Comparison of ENCODE assay signal across 26 mouse cellular contexts in the genomic region with DNA sequence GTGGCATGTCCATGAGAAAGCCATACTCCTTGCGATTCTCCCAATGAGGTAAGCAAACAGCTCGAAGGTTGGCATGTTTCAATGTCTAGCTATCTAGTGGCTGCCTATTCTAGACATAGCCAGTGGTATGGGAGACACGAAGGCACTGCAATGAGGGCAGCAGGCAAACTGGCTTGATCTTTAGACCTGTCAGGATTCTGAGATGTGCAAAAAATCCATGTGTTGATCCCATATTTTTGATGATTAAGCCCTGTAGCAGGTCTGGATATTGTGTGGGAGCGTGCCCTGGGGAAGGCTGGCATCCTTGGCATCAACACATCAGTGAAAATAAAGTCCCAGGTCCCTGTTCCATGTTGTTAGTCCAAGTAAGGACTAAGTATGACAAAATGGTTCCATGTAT. TPM values are rescaled to one million over a fixed set of nuclear protein-coding genes. Genes with fewer than 3 reads are reported as not detected.
DNase-seq lines count a peak whose midpoint lies in the region; ATAC-seq and TF ChIP-seq lines count a peak whose summit lies in the region.
"Had no signal": no experiment of that assay in that cellular context is flagged by ENCODE, and none has a peak within 500 bp of the region (broad histone marks: within the 10 kb centered on the region; RNA-seq: fewer than 3 reads in every experiment).

No protein-coding gene starts in this region.

- no peak overlapping the region for H3K4me3 ChIP-seq in gastrocnemius, adult 2 months
- H3K4me3 ChIP-seq in heart, embryonic 10.5 days: no peak overlapping the region
- no peak overlapping the region for H3K4me3 ChIP-seq in midbrain, embryonic 11.5 days (ENCODE audit: low read depth, low read length)
- no peak overlapping the region for H3K4me3 ChIP-seq in midbrain, postnatal 0 days (ENCODE audit: low read depth, low read length)
- H3K4me3 ChIP-seq: embryonic facial prominence, embryonic 13.5 days; embryonic facial prominence, embryonic 15.5 days; erythroblast, embryonic 14.5 days; forebrain, embryonic 10.5 days; forebrain, embryonic 12.5 days had no signal

- H3K27ac ChIP-seq in gastrocnemius, adult 2 months: peak overlapping the region; percentile 76; the same call in 1 of the 2 replicates
- H3K27ac ChIP-seq in heart, embryonic 10.5 days: no peak overlapping the region
- H3K27ac ChIP-seq in midbrain, embryonic 11.5 days (ENCODE audit: low read depth, low read length): no peak overlapping the region
- no peak overlapping the region for H3K27ac ChIP-seq in midbrain, postnatal 0 days (ENCODE audit: low read depth, low read length)
- H3K27ac ChIP-seq: embryonic facial prominence, embryonic 13.5 days; embryonic facial prominence, embryonic 15.5 days; forebrain, embryonic 10.5 days; forebrain, embryonic 12.5 days had no signal

- ATAC-seq in midbrain, embryonic 11.5 days (ENCODE audit: low FRiP score): no peak
- no peak for ATAC-seq in midbrain, postnatal 0 days (ENCODE audit: low FRiP score)
- ATAC-seq: forebrain, embryonic 14.5 days; forebrain, embryonic 16.5 days had no signal

- 92% methylated on average over 4 of the region's 4 CpGs for whole genome bisulfite sequencing in heart, embryonic 10.5 days
- 91% methylated on average over 4 of the region's 4 CpGs for whole genome bisulfite sequencing in midbrain, embryonic 11.5 days
- 97% methylated on average over 4 of the region's 4 CpGs for WGBS in midbrain, postnatal 0 days

- H3K36me3 ChIP-seq in heart, embryonic 10.5 days: peaks cover 98% of the 10 kb centered on the region
- peaks cover 14% of the 10 kb centered on the region for H3K36me3 ChIP-seq in midbrain, embryonic 11.5 days (ENCODE audit: control insufficient read depth, insufficient read depth, low read length)
- peaks cover 25% of the 10 kb centered on the region for H3K36me3 ChIP-seq in midbrain, postnatal 0 days (ENCODE audit: insufficient read depth, low read length)

- intact Hi-C loops in gastrocnemius, adult 2 months (cut with DNase I): no loop called here
- intact Hi-C loops in heart, postnatal 14 days (cut with DNase I): no loop called here

- no peaks in the 10 kb centered on the region for H3K9me3 ChIP-seq in heart, embryonic 10.5 days
- H3K9me3 ChIP-seq in midbrain, embryonic 11.5 days (ENCODE audit: control insufficient read depth, low read length): no peaks in the 10 kb centered on the region
- no peaks in the 10 kb centered on the region for H3K9me3 ChIP-seq in midbrain, postnatal 0 days (ENCODE audit: low read length)
- H3K9me3 ChIP-seq: embryonic facial prominence, embryonic 13.5 days; embryonic facial prominence, embryonic 15.5 days; forebrain, embryonic 10.5 days; forebrain, embryonic 12.5 days had no signal

- H3K27me3 ChIP-seq in heart, embryonic 10.5 days (ENCODE audit: insufficient read depth, poor library complexity, severe bottlenecking): no peaks in the 10 kb centered on the region
- no peaks in the 10 kb centered on the region for H3K27me3 ChIP-seq in midbrain, embryonic 11.5 days (ENCODE audit: control insufficient read depth, insufficient read depth, low read length)
- H3K27me3 ChIP-seq in midbrain, postnatal 0 days (ENCODE audit: insufficient read depth, low read length): no peaks in the 10 kb centered on the region
- H3K27me3 ChIP-seq: embryonic facial prominence, embryonic 13.5 days; embryonic facial prominence, embryonic 15.5 days; forebrain, embryonic 12.5 days had no signal

- TF ChIP-seq CTCF in gastrocnemius, adult 2 months (IDR thresholded peaks at IDR 0.05): no peak
- TF ChIP-seq CTCF in midbrain, postnatal 0 days (IDR thresholded peaks at IDR 0.05): no peak

- H3K9ac ChIP-seq in midbrain, embryonic 11.5 days (ENCODE audit: low read length): no peak overlapping the region
- no peak overlapping the region for H3K9ac ChIP-seq in midbrain, postnatal 0 days (replicated peaks; ENCODE audit: low read length, poor library complexity, severe bottlenecking)
- H3K9ac ChIP-seq: embryonic facial prominence, embryonic 13.5 days; embryonic facial prominence, embryonic 15.5 days; forebrain, embryonic 12.5 days had no signal

- H3K4me1 ChIP-seq in heart, embryonic 10.5 days: no peaks in the 10 kb centered on the region
- no peaks in the 10 kb centered on the region for H3K4me1 ChIP-seq in midbrain, embryonic 11.5 days (ENCODE audit: control insufficient read depth, insufficient read depth, low read length)
- H3K4me1 ChIP-seq in midbrain, postnatal 0 days (ENCODE audit: insufficient read depth, low read length): no peaks in the 10 kb centered on the region
- H3K4me1 ChIP-seq: embryonic facial prominence, embryonic 13.5 days; embryonic facial prominence, embryonic 15.5 days; forebrain, embryonic 10.5 days; forebrain, embryonic 12.5 days had no signal

- H3K4me2 ChIP-seq in midbrain, embryonic 11.5 days: no peak overlapping the region
- no peak overlapping the region for H3K4me2 ChIP-seq in midbrain, postnatal 0 days (ENCODE audit: low read depth, low read length, poor library complexity, severe bottlenecking)
- H3K4me2 ChIP-seq: embryonic facial prominence, embryonic 13.5 days; embryonic facial prominence, embryonic 15.5 days; forebrain, embryonic 12.5 days had no signal

- no peak for DNase-seq in gastrocnemius, adult 2 months
- no peak for DNase-seq in gastrocnemius, postnatal 25 days
- peak; percentile 68 for DNase-seq in heart, embryonic 10.5 days (ENCODE audit: low spot score)
- no peak for DNase-seq in heart, postnatal 14 days
- peak; percentile 44 for DNase-seq in midbrain, embryonic 11.5 days (ENCODE audit: low spot score, missing footprints)
- DNase-seq in midbrain, postnatal 0 days (ENCODE audit: low spot score): no peak
- DNase-seq: adrenal gland, adult 2 months; adrenal gland, postnatal 10 days; adrenal gland, postnatal 25 days; cerebellum, adult 11-12 months; cerebellum, adult 8-10 months; cerebellum, adult 9-11 months; cerebellum, postnatal 14 days; cerebellum, postnatal 36 days; embryo, embryonic 11 days had no signal

RNA-seq across cellular contexts. Expression of a gene that starts 11.3 kb away (rescaled TPM):
- total RNA-seq in gastrocnemius, adult 2 months (2021): 100 to 1,000 TPM; 254 to 341 TPM
- 100 to 1,000 TPM; 322 to 325 TPM for total RNA-seq in gastrocnemius, postnatal 25 days (2021)
- 380 and 484 TPM in 2 replicates for polyA plus RNA-seq in heart, embryonic 10.5 days (2016; fragmentation: Nextera tagmentation; extraction: Ambion mirVana)
- 100 to 1,000 TPM; 516 to 524 TPM for total RNA-seq in heart, postnatal 14 days (2021)
- polyA plus RNA-seq in midbrain, embryonic 11.5 days (2014; fragmentation: Nextera tagmentation; extraction: Ambion mirVana): 371 and 375 TPM in 2 replicates
- 408 and 463 TPM in 2 replicates for total RNA-seq in midbrain, postnatal 0 days (2014; rRNA removed)
- 608 and 638 TPM in 2 replicates for polyA plus RNA-seq in midbrain, postnatal 0 days (2015; fragmentation: Nextera tagmentation; extraction: Ambion mirVana)

RNA-seq across cellular contexts. Expression of a gene that starts 17.1 kb away (rescaled TPM):
- 1 to 10 TPM; 3.1 to 4.7 TPM for total RNA-seq in gastrocnemius, adult 2 months (2021)
- total RNA-seq in gastrocnemius, postnatal 25 days (2021): 1 to 10 TPM; 3.2 to 4.1 TPM
- polyA plus RNA-seq in heart, embryonic 10.5 days (2016; fragmentation: Nextera tagmentation; extraction: Ambion mirVana): 47.3 and 53.4 TPM in 2 replicates
- 1 to 10 TPM; 5.1 to 5.5 TPM for total RNA-seq in heart, postnatal 14 days (2021)
- polyA plus RNA-seq in midbrain, embryonic 11.5 days (2014; fragmentation: Nextera tagmentation; extraction: Ambion mirVana): 37.1 and 38.1 TPM in 2 replicates
- 6.4 and 7.3 TPM in 2 replicates for total RNA-seq in midbrain, postnatal 0 days (2014; rRNA removed)
- 9.0 and 9.1 TPM in 2 replicates for polyA plus RNA-seq in midbrain, postnatal 0 days (2015; fragmentation: Nextera tagmentation; extraction: Ambion mirVana)

RNA-seq across cellular contexts. Expression of a gene that starts 29.0 kb away (rescaled TPM):
- total RNA-seq in gastrocnemius, adult 2 months (2021): 10 to 100 TPM; 18.0 to 20.7 TPM
- 10 to 100 TPM; 22.2 to 31.3 TPM for total RNA-seq in gastrocnemius, postnatal 25 days (2021)
- 0.43 and 0.51 TPM in 2 replicates for polyA plus RNA-seq in heart, embryonic 10.5 days (2016; fragmentation: Nextera tagmentation; extraction: Ambion mirVana)
- 10 to 100 TPM; 27.7 to 34.9 TPM for total RNA-seq in heart, postnatal 14 days (2021)
- 0.12 TPM in 1 of 2 replicates, not detected in the other for polyA plus RNA-seq in midbrain, embryonic 11.5 days (2014; fragmentation: Nextera tagmentation; extraction: Ambion mirVana)
- 0.85 and 1.7 TPM in 2 replicates for total RNA-seq in midbrain, postnatal 0 days (2014; rRNA removed)
- polyA plus RNA-seq in midbrain, postnatal 0 days (2015; fragmentation: Nextera tagmentation; extraction: Ambion mirVana): 1.3 and 1.6 TPM in 2 replicates
- total RNA-seq: common myeloid progenitor, adult 5-6 weeks; MEL had no signal
- polyA plus RNA-seq: C2C12; embryonic facial prominence, embryonic 11.5 days; erythroblast, embryonic 14.5 days had no signal

RNA-seq across cellular contexts. Expression of a gene that starts 56.4 kb away (rescaled TPM):
- total RNA-seq in gastrocnemius, adult 2 months (2021): 1 to 10 TPM; 3.4 to 5.1 TPM
- 1 to 10 TPM; 2.9 to 3.8 TPM for total RNA-seq in gastrocnemius, postnatal 25 days (2021)
- 4.1 and 4.6 TPM in 2 replicates for polyA plus RNA-seq in heart, embryonic 10.5 days (2016; fragmentation: Nextera tagmentation; extraction: Ambion mirVana)
- 1 to 10 TPM; 3.0 to 3.3 TPM for total RNA-seq in heart, postnatal 14 days (2021)
- polyA plus RNA-seq in midbrain, embryonic 11.5 days (2014; fragmentation: Nextera tagmentation; extraction: Ambion mirVana): 4.6 and 5.8 TPM in 2 replicates
- total RNA-seq in midbrain, postnatal 0 days (2014; rRNA removed): 4.0 and 6.1 TPM in 2 replicates
- 3.1 TPM in 2 replicates for polyA plus RNA-seq in midbrain, postnatal 0 days (2015; fragmentation: Nextera tagmentation; extraction: Ambion mirVana)
- polyA plus RNA-seq: erythroblast, embryonic 14.5 days had no signal

RNA-seq across cellular contexts. Expression of a gene that starts 56.7 kb away (rescaled TPM):
- total RNA-seq in gastrocnemius, adult 2 months (2021): under 1 TPM; 0.45 to 0.64 TPM
- 1 to 10 TPM in 1 of 2 experiments, under 1 TPM in 1; 1.00 to 1.2 TPM for total RNA-seq in gastrocnemius, postnatal 25 days (2021)
- 1.1 and 2.3 TPM in 2 replicates for polyA plus RNA-seq in heart, embryonic 10.5 days (2016; fragmentation: Nextera tagmentation; extraction: Ambion mirVana)
- total RNA-seq in heart, postnatal 14 days (2021): 1 to 10 TPM; 1.2 to 1.9 TPM
- 2.5 and 2.9 TPM in 2 replicates for polyA plus RNA-seq in midbrain, embryonic 11.5 days (2014; fragmentation: Nextera tagmentation; extraction: Ambion mirVana)
- total RNA-seq in midbrain, postnatal 0 days (2014; rRNA removed): 13.4 and 14.3 TPM in 2 replicates
- polyA plus RNA-seq in midbrain, postnatal 0 days (2015; fragmentation: Nextera tagmentation; extraction: Ambion mirVana): 2.7 and 2.9 TPM in 2 replicates
- total RNA-seq: common myeloid progenitor, adult 5-6 weeks had no signal

Comparison
In these comparisons a context has a peak if more than half of its experiments do, and no peak if none do; other contexts are left out.
1. DNase-seq: peak in heart, embryonic 10.5 days (single experiment) and midbrain, embryonic 11.5 days (single experiment); none in gastrocnemius, adult 2 months (single experiment), gastrocnemius, postnatal 25 days (single experiment), heart, postnatal 14 days (0 of 2) and midbrain, postnatal 0 days (single experiment).